Mouse (Mus musculus) forebrain, embryonic 15.5 days (tissue): ENCODE results near the gene Fgfr2. TPM values are rescaled to one million over a fixed set of nuclear protein-coding genes. Genes with fewer than 3 reads are reported as not detected.
A peak's percentile ranks its signal among the peaks of the same experiment; 100 is the strongest.
"Not testable (repeated sequence)": the region's sequence is repeated elsewhere in the genome, so short reads cannot be mapped to it uniquely, and the experiment has no call there.

Experiments used
- ATAC-seq: fragments of 200-750 bp; cut with Nextera tagmentation; replicated peaks from 2 replicates; pipeline ENCODE4 v1.8.0; 2017; ENCODE audit warnings: mild to moderate bottlenecking, moderate TSS enrichment, moderate library complexity
- H3K27ac ChIP-seq: fragments of 300-500 bp; sonication (generic); replicated peaks from 2 replicates; pipeline ENCODE4 v1.5.1; 2015; ENCODE audit warnings: mild to moderate bottlenecking, inconsistent platforms
- H3K27me3 ChIP-seq: fragments of 300-500 bp; sonication (generic); 2 replicates; pipeline ENCODE4 v1.6.1; 2015; ENCODE audit warnings: inconsistent platforms
- H3K36me3 ChIP-seq: fragments of 300-500 bp; sonication (generic); 2 replicates; pipeline ENCODE4 v1.6.1; 2015; ENCODE audit warnings: mild to moderate bottlenecking, inconsistent platforms
- H3K4me1 ChIP-seq: fragments of 300-500 bp; sonication (generic); 2 replicates; pipeline ENCODE4 v1.6.1; 2015; ENCODE audit warnings: inconsistent platforms
- H3K4me2 ChIP-seq: fragments of 300-500 bp; sonication (generic); replicated peaks from 2 replicates; pipeline ENCODE4 v1.6.1; 2015; ENCODE audit warnings: mild to moderate bottlenecking, inconsistent platforms
- H3K4me3 ChIP-seq: fragments of 300-500 bp; sonication (generic); 2 replicates; pipeline ENCODE4 v1.5.1; 2015; ENCODE audit warnings: mild to moderate bottlenecking, inconsistent platforms
- H3K9ac ChIP-seq: fragments of 300-500 bp; sonication (generic); replicated peaks from 2 replicates; pipeline ENCODE4 v1.6.1; 2015; ENCODE audit warnings: mild to moderate bottlenecking, inconsistent platforms
- H3K9me3 ChIP-seq: fragments of 300-500 bp; sonication (generic); 2 replicates; pipeline ENCODE4 v1.6.1; 2016; ENCODE audit warnings: inconsistent platforms
- WGBS: fragments of 180-500 bp; shearing (Covaris S2); methylation state at CpG from one replicate; pipeline ENCODE4 v1.1.7; 2015; ENCODE audit warnings: mixed read lengths; 5-methylcytosine and 5-hydroxymethylcytosine counted together
- polyA plus RNA-seq: library from polyadenylated mRNA; unstranded; fragments of >200 nt; fragmentation: Nextera tagmentation; extraction: Ambion mirVana; gene quantifications from 2 replicates; pipeline ENCODE4 v1.2.1, GENCODE M21; 2015

Fgfr2 gene
- polyA plus RNA-seq, 1 experiment from 2014 or later = 48.1 TPM

DNA sequence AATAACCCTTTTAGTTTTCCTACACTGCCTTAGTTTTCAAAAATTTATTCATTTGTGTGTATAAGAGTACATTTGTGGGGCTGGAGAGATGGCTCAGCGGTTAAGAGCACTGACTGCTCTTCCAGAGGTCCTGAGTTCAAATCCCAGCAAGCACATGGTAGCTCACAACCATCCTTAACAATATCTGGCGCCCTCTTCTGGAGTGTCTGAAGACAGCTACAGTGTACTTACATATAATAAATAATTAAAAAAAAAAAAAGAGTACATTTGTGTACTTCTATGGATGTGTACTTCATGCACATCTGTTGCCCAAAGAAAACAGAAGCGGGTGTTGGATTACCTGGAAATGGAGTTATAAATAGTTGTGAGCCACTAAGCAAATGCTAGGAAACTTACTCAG lies 2644.1 kb downstream of the Fgfr2 start:
- 92% methylated on average over 3 of the region's 3 CpGs for WGBS
- H3K4me2 ChIP-seq, H3K27me3 ChIP-seq, H3K4me1 ChIP-seq, ATAC-seq, H3K9me3 ChIP-seq, H3K9ac ChIP-seq, H3K27ac ChIP-seq, H3K4me3 ChIP-seq: not testable (repeated sequence)
- H3K36me3 ChIP-seq = peaks cover 17% of the 10 kb centered on the region

DNA sequence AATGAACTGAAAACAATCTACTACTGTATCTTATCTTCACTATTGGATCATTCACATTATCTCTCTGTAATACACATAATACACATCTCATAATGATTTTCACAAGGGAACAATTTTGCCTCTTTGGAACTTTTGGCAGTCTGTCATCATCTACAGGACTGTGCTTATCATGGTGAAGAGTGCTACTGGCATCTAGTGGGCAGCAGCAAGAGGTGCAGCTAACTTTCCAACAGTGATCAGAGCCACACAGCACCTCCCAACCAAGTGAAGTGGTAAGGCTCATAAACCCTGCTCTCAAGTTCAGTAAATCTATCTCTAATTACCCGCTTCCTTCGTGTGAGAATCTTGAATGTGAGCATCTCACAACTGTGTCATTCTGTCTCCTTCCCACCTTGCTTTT lies 2647.2 kb downstream of the Fgfr2 start:
- no peaks in the 10 kb centered on the region for H3K27me3 ChIP-seq
- H3K4me1 ChIP-seq = peaks cover 4% of the 10 kb centered on the region
- WGBS = 35% methylated on average over 2 of the region's 2 CpGs
- ATAC-seq = peak; percentile 88
- H3K9ac ChIP-seq = no peak overlapping the region
- H3K27ac ChIP-seq = no peak overlapping the region
- no peak overlapping the region for H3K4me3 ChIP-seq
- H3K4me2 ChIP-seq = no peak overlapping the region
- H3K36me3 ChIP-seq = peaks cover 15% of the 10 kb centered on the region
- no peaks in the 10 kb centered on the region for H3K9me3 ChIP-seq

DNA sequence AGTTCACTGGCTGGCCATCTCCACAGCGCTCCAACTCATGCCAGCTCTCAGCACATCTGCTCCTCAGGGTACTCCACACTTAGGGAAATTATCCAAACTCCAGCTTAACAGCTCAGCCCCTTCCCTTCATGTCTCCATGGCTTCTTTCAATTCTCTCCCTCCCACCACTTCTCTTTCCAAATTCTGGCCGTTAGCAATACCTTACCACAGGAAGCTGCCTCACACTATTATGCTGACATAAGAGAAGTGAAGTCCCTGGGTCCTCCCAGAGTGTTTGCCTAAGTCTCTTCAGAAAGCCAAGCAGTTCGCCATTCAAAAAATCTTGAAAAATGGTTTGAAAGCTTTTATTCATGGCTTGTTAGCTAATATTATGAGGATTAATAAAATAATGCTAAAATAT lies 2649.3 kb downstream of the Fgfr2 start:
- Histone ChIP-seq H3K9me3 (no peaks in the 10 kb centered on the region), H3K27ac (no peak overlapping the region), H3K27me3 (no peaks in the 10 kb centered on the region), H3K9ac (no peak overlapping the region), H3K4me3 (no peak overlapping the region), H3K4me2 (no peak overlapping the region), H3K36me3 (peaks cover under 1% of the 10 kb centered on the region), H3K4me1 (peaks cover 15% of the 10 kb centered on the region)
- WGBS = 64% methylated on average over 3 of the region's 3 CpGs
- ATAC-seq = no peak

DNA sequence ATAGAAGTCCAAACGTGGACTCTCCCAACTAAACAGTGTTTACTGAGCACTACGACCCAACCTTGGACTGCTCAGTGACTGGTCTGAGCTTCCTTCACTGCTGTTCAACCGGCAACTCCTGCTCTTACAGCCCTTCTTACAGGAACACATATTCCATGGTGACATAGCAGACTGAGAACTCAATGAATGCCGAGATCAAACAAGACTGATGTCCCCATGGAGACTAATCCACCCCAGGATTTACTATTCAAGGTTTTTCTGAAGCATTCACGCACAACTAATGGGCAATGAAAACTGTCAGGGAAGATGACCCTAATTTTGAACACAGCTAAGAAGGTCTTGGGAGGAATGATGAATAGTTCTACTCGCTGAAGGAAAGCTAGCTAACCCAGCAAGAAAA lies 2650.5 kb downstream of the Fgfr2 start:
- Histone ChIP-seq H3K9ac (no peak overlapping the region), H3K9me3 (no peaks in the 10 kb centered on the region), H3K4me1 (peaks cover 16% of the 10 kb centered on the region), H3K4me2 (no peak overlapping the region), H3K36me3 (no peaks in the 10 kb centered on the region; the same call in 1 of the 2 replicates), H3K27me3 (no peaks in the 10 kb centered on the region), H3K4me3 (no peak overlapping the region), H3K27ac (no peak overlapping the region)
- ATAC-seq = no peak
- WGBS = 12% methylated on average over 6 of the region's 6 CpGs

DNA sequence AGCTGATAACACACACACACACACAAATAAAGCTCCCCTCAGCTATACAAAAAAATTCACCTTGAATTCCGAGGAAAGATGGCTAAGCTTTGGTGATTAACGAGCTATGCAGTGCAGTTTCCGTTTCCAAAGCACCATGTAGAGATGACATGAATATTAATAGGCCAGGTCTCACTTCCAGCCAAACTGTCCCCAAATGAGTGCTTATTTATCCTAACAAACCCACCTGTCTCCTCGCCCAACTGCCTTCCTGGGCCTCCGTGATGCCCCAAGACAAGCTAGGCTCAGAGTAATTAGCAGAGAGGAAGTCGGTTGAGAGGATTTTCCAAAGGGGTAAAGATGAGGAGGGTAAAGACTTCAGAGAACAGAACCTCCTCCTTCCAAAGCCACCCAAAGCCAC lies 2652.1 kb downstream of the Fgfr2 start:
- WGBS = 14% methylated on average over 6 of the region's 6 CpGs
- Histone ChIP-seq H3K36me3 (no peaks in the 10 kb centered on the region), H3K27ac (0 out of 2 replicates have a peak overlapping the region, but pooled peaks have one; percentile 29), H3K9me3 (no peaks in the 10 kb centered on the region), H3K27me3 (no peaks in the 10 kb centered on the region), H3K9ac (no peak overlapping the region), H3K4me1 (peaks cover 16% of the 10 kb centered on the region), H3K4me2 (no peak overlapping the region), H3K4me3 (no peak overlapping the region)
- no peak for ATAC-seq

DNA sequence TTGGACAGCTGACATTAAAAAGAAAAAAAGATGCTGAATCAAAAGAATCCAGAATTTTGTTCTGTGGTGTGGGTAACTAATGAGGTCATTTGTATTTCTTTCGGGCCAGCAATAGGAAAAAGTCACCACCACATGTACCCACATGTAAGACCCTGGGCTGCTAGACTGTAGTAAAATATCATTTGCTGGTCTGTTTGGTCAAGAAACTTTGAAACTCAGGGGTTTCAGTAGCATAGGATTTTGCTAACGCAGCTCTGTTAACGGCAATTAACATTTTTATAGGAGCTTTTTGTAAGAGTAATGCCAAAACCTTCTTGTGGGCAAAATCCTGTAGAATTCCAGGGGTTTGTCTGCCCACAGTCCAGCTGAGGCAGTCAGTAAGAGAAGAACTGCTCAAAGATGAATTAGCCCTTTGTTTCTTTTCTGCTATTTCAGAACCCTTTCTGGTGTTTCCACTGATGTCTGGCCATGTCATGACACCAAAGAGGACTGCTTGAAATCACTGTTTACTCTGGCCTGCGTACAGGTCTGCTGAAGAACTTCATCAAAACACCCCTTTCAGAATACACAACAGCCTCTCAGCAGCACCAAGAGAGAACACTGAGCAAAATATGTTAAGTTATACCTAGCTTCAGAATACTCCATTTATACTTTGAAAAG lies 2667.4 kb downstream of the Fgfr2 start:
- H3K9ac ChIP-seq = no peak overlapping the region
- no peaks in the 10 kb centered on the region for H3K9me3 ChIP-seq
- no peak overlapping the region for H3K4me3 ChIP-seq
- H3K27me3 ChIP-seq = no peaks in the 10 kb centered on the region
- peaks cover 4% of the 10 kb centered on the region; the same call in 1 of the 2 replicates for H3K4me1 ChIP-seq
- no peak overlapping the region for H3K4me2 ChIP-seq
- ATAC-seq = no peak
- H3K27ac ChIP-seq = no peak overlapping the region
- H3K36me3 ChIP-seq = peaks cover 12% of the 10 kb centered on the region; the same call in 1 of the 2 replicates
- WGBS = 42% methylated on average over 4 of the region's 4 CpGs

GRCm38 (mm10) chr7:130454226-130454625 lies 2668.9 kb downstream of the Fgfr2 start:
- Histone ChIP-seq H3K4me2 (no peak overlapping the region), H3K36me3 (peaks cover 10% of the 10 kb centered on the region; the same call in 1 of the 2 replicates), H3K27ac (no peak overlapping the region), H3K27me3 (no peaks in the 10 kb centered on the region), H3K9me3 (no peaks in the 10 kb centered on the region), H3K4me3 (no peak overlapping the region), H3K9ac (no peak overlapping the region), H3K4me1 (peaks cover 4% of the 10 kb centered on the region; the same call in 1 of the 2 replicates)
- ATAC-seq = no peak
- WGBS = 92% methylated on average over 3 of the region's 3 CpGs

GRCm38 (mm10) chr7:130435776-130436175 lies 2687.4 kb downstream of the Fgfr2 start:
- Histone ChIP-seq H3K4me3 (no peak overlapping the region), H3K27me3 (no peaks in the 10 kb centered on the region), H3K9me3 (no peaks in the 10 kb centered on the region), H3K4me2 (no peak overlapping the region), H3K36me3 (no peaks in the 10 kb centered on the region), H3K9ac (no peak overlapping the region), H3K4me1 (no peaks in the 10 kb centered on the region), H3K27ac (no peak overlapping the region)
- 91% methylated on average over 5 of the region's 5 CpGs for WGBS
- no peak for ATAC-seq

DNA sequence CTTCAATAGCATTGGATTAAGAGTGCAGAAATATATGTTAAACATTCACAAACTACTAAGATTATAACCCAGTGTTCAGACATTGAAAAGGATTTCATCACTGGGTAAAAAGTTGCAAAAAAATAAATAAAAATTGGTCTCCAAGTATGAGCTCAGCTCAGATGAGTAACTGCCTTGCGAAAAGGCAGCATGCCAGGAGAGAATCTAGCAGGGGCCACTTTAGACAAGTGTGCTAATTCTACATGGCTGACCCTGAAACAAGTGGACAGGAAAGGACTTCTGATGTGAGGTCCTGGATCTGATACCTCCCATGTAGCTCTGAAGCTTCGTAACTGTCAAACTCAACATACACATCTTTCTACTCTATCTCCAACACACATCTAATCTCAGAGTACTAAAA lies 2691.0 kb downstream of the Fgfr2 start:
- Histone ChIP-seq H3K27ac (no peak overlapping the region), H3K9me3 (no peaks in the 10 kb centered on the region), H3K27me3 (no peaks in the 10 kb centered on the region), H3K9ac (no peak overlapping the region), H3K4me2 (no peak overlapping the region), H3K36me3 (no peaks in the 10 kb centered on the region), H3K4me3 (no peak overlapping the region), H3K4me1 (no peaks in the 10 kb centered on the region)
- ATAC-seq = no peak
- WGBS = 96% methylated on average over 2 of the region's 2 CpGs

DNA sequence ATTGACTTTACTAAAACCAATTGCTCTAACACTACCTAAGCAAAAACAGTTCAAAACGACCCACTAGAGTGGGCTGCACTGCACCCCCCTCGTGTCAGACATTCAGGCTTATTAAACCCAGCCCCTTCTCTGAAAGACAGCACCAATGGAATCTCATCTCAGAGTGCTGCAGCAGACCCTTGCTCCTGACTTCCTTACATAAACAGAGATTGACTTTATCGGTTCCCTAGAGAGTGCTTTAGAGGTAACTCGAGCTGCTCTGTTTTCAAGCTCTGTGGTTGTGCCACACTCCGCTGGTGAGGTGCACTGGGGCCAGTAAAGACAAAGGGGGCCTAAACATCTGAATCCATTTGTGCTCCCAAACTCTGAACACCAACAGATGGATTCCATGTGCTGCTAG lies 2696.6 kb downstream of the Fgfr2 start:
- Histone ChIP-seq H3K4me1 (no peaks in the 10 kb centered on the region), H3K9me3 (no peaks in the 10 kb centered on the region), H3K9ac (no peak overlapping the region), H3K27ac (no peak overlapping the region), H3K36me3 (no peaks in the 10 kb centered on the region), H3K4me3 (no peak overlapping the region), H3K4me2 (no peak overlapping the region), H3K27me3 (no peaks in the 10 kb centered on the region)
- 16% methylated on average over 5 of the region's 5 CpGs for WGBS
- no peak for ATAC-seq

DNA sequence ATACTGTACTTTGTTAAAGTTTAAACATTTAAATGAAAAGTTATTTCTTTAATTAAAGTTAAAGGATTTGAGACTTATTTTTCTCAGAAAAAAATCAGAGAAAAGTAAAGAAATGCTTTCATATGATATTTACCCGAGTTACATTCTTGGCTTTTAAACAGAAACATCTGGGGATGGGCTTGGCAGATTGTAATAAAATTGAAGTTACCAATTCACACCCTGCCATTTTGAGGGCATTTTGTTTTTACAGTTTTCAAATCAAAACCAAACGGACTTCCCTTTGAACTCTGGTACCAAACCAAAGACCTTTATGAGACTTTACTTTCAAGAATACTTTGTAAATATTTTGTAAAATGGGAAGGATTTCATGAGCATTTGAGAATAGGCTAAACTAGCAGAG lies 2697.2 kb downstream of the Fgfr2 start:
- no peak overlapping the region for H3K4me3 ChIP-seq
- H3K27ac ChIP-seq = no peak overlapping the region
- no peaks in the 10 kb centered on the region for H3K9me3 ChIP-seq
- ATAC-seq = no peak
- WGBS = 76% methylated on average over 2 of the region's 2 CpGs
- H3K4me2 ChIP-seq = no peak overlapping the region
- no peaks in the 10 kb centered on the region for H3K27me3 ChIP-seq
- H3K36me3 ChIP-seq = no peaks in the 10 kb centered on the region
- H3K9ac ChIP-seq = no peak overlapping the region
- no peaks in the 10 kb centered on the region for H3K4me1 ChIP-seq

GRCm38 (mm10) chr7:130419961-130420360 lies 2703.2 kb downstream of the Fgfr2 start:
- no peaks in the 10 kb centered on the region for H3K9me3 ChIP-seq
- WGBS = 83% methylated on average over 1 of the region's 1 CpGs
- ATAC-seq = no peak

DNA sequence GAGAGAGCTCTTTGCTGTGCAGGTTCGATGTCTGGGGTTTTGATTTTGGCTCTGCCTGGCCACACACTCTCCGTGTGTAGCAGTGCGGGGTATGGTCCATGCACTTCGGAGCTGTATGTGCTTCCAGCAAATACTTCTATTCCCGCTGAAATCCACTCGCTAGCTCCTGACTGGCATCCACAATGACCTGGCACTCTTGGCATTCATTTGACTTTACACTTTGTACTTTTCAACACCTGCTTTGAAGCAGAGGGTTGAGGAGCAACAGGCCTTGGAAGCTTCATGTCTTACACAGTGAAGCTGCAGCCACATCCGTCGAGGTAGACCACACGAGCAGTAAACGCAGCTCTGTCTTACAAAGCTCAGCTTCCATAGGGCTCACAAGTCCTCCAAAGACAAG lies 2715.5 kb downstream of the Fgfr2 start:
- H3K9ac ChIP-seq = no peak overlapping the region
- H3K4me3 ChIP-seq = no peak overlapping the region
- no peak for ATAC-seq
- H3K27me3 ChIP-seq = no peaks in the 10 kb centered on the region
- no peaks in the 10 kb centered on the region for H3K4me1 ChIP-seq
- no peak overlapping the region for H3K27ac ChIP-seq
- no peaks in the 10 kb centered on the region for H3K9me3 ChIP-seq
- no peaks in the 10 kb centered on the region for H3K36me3 ChIP-seq
- H3K4me2 ChIP-seq = no peak overlapping the region
- 86% methylated on average over 10 of the region's 10 CpGs for whole genome bisulfite sequencing

More at GRCm38 (mm10) chr7:130419961-130420360, 2703.2 kb downstream of the Fgfr2 start:
- no peaks in the 10 kb centered on the region for H3K4me1 ChIP-seq
- H3K27me3 ChIP-seq = no peaks in the 10 kb centered on the region
- H3K4me2 ChIP-seq = no peak overlapping the region
- H3K9ac ChIP-seq = no peak overlapping the region
- no peak overlapping the region for H3K27ac ChIP-seq
- H3K36me3 ChIP-seq = no peaks in the 10 kb centered on the region
- no peak overlapping the region for H3K4me3 ChIP-seq
